Mouse (Mus musculus): ENCODE measurements around the gene Gmps.

The Gmps gene

DNA sequence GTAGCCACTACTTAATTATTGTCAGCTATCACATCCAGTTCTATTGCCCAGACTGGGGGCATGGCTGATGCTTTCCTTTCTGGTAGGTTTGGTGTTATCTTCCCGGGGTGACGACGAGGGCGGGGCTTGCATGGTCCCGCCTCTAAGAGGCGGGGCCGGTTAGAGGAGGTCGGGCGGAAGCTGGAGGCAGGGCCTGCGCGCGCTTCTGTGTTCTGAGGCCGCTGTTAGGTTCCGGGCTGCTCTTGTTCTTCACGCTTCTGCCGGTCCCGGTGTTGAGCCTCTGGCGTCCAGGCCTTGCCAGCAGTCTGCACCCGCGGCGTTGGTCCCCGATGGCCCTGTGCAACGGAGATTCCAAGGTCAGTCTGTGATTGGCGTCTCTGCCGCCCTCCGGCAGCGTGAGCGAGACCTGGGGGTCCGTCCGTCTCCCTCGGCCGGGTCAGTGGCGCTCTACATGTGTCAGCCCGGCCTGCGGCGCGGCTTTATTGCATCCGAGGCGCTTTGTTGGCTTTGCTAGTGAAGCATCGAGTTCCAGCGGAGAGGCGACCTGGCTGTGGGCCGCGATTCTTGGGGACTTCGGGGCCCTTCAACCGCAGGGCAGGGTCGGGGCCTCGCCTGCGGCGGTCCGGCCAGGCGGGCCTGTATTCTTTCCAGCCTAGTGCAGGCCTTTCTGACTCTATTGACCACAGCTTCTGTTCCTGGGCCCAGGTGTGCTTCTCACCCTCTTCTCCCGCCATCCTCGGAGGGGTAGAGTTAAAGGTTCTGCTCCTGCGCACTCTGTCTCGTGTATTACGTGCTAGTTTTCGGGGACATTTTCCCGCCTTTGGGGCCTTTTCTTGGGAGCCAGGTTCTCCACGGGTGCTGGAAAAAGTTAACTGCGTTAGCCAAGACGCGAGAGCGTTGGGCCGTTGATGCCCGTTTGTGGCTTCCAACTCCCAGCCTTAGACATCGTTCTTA, at the start of gene Gmps:
TSS of gene Gmps (plus strand) at position 152 of the 954 bp plus-strand sequence.
- DNase-seq (ENCODE audit: low read depth, low spot score): peak; percentile 96

DNA sequence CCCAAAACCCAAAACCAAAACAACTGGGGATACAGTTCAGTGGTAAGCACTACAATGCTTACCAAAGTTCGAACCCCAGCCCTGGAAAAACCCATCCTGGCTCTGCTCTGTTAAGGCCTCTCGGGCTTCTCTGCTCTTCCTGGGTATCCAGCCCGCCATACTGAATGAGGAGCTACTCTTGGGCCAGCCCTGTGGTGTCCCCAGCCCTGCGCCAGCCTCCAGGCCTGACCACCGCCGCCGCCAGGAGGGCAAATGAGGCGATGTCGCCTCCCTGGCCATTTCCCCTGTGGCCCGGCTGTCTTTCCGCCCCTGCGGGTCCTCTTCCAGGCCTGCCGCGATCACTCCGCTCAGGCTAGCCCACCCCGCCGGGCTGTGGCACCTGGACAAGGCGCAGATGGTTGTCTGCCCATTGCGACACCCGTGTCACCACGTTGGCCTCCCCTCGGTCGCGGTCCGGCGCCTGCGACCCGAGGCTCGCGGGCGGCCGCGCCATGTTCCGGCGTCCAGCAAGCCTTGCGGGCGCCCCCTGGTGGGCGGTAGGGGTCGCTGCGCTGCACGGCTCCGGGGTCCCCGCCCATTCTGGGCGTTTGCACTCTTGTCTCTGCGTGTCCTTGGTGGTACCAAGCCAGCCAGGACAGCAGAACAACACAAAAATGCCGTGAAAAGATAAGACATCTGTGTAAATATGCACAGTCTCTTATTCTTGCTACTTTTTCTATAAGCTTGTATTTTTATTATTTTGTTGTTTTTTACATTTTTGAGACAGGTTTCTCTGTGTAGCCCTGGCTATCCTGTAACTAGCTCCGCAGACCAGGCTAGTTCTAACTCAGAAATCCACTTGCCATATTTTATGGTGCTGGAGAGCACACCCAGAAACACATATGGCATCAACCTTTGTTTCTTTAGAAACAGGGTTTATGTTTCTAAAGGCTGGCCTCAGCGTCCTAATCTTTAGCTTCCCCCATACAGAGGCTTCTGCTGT, 46.7 kb upstream of the Gmps start, which contains the start of gene E130311K13Rik:
TSS of gene E130311K13Rik (minus strand) at position 595 of the 982 bp plus-strand sequence.
- DNase-seq (ENCODE audit: low read depth, low spot score): peak; percentile 92

DNA sequence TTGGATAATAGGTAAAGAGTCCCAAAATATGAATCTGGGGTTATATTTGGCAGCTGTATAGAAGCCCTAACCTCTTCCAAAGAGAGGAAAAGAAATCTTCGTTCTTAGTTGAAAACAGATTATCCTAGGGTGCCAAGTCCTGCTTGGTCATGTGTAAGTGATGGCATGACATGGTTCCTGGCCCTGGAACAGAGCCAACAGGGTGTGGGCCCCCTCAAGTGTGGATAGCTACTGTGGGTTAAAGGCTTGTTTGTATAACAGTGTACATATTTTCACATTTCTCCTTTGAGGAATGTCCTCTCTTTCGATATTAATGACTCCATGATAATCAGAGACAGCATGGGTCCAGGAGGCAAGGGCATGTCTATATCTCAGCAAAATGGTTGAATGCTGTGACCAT, 37.0 kb upstream of the Gmps start:
- DNase-seq (ENCODE audit: low read depth, low spot score): no peak

DNA sequence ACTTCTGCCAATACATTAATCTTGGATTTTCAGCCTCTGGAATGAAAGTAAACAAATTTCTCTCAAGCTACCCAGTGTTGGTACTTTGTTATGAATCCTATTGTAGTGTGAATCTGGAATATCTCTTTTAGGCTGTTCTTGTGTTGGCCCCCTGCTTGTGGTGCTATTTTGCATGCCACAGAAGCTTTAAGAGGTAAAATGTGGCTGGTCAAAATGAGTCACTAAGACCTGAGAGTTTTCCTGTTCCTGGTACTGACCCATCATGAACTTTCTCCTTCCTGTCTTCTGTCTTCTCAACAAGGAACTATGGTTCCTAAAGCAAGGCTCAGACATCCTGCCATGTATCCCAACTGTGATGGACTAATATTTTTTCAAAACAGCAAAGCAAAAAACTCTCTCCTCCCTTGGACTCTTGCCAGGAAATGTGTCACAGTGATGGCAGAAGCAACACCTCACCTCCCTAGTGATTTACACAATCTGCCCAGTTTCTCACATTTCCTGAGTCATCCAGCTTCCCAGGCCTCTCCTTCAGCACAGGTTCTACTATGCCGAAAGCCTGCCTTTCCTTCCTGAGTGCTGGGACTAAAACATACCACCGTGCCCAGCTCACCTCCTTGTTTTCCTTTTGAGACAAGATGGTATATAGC, 34.6 kb upstream of the Gmps start:
- DNase-seq (ENCODE audit: low read depth, low spot score): no peak

GRCm38 (mm10) chr3:63949837-63950236, 26.1 kb upstream of the Gmps start:
- DNase-seq (ENCODE audit: low read depth, low spot score): no peak

GRCm38 (mm10) chr3:63963421-63964099, 12.3 kb upstream of the Gmps start:
- DNase-seq (ENCODE audit: low read depth, low spot score): peak; percentile 63

GRCm38 (mm10) chr3:63964100-63964921, 11.6 kb upstream of the Gmps start, which contains the start of gene Slc33a1:
Gene Slc33a1 (minus strand): TSS chr3:63964768.
- DNase-seq (ENCODE audit: low read depth, low spot score): peak; percentile 99

- DNase-seq (ENCODE audit: low read depth, low spot score): no peak
Measured at GRCm38 (mm10) chr3:63964922-63965249, 11.0 kb upstream of the Gmps start.

- no peak for DNase-seq (ENCODE audit: low read depth, low spot score)
Measured at GRCm38 (mm10) chr3:63965929-63966328, 10.0 kb upstream of the Gmps start.

DNA sequence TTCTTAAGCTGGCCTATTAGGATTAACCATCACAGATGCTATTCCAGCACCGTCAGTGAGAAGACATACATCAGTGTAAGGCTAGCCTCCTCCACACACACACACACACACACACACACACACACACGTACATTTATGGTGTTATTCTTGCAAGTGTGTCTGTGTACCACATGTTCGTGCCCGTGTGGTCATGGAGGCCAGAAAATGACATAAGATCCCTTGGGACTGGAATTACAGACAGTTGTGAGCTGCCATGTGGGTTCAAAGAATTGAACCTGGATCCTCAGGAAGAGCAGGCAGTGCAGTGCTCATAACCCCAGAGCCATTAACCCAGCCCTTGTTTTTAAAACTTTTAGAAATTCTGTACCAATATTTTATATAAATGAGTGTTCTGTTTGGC, 2.0 kb downstream of the Gmps start:
- DNase-seq (ENCODE audit: low read depth, low spot score): no peak

DNA sequence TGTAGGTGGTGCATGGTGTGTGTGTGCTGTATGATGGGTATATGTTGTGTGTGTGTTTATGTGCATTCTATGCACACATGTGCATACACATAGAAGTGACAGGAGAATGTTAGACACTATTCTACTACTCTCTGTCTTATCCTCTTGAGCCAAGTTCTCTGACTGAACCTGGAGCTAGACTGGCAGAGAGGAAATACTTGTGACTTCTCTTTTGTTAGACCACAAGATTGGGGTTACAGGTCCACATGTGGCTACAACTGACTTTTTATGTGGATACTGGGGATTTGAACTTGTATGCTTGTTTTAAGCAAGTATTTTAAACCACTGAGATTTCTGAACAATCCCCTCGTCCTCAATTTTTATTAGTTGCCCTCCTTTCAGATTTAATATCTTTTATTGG, 10.8 kb downstream of the Gmps start:
- DNase-seq (ENCODE audit: low read depth, low spot score): no peak

DNA sequence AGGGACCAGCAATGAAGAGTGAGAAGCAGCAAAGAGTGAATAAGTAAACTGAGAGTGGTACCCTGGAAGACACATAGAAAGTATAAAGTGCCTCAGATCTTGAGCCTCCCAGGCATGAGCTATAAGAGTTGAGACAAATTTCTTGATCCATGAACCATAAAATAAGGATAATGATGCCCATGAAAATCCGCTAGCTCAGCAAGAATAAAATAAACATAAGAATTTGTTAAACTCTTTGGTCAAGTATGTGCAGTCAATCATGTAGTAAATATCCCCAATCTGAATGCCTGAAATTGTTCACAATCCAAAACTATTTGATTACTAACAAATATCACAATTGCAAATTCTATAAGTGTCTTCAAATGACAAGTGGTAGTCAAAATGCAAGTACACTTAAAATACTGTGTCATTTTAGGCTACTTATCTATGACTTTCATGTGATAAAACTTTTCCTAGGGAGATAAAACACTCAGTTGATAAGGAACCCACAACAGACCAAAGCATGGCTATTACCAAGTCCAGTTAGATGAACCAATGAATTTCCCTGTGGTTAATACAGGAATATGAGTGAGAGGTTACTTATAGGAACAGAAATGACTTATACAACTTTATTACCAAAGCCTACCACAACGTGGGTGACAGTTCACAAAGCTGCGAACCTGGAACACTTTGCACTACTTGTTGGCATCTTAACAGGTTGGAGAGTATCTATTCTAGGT, 13.0 kb downstream of the Gmps start:
- DNase-seq (ENCODE audit: low read depth, low spot score): no peak

DNA sequence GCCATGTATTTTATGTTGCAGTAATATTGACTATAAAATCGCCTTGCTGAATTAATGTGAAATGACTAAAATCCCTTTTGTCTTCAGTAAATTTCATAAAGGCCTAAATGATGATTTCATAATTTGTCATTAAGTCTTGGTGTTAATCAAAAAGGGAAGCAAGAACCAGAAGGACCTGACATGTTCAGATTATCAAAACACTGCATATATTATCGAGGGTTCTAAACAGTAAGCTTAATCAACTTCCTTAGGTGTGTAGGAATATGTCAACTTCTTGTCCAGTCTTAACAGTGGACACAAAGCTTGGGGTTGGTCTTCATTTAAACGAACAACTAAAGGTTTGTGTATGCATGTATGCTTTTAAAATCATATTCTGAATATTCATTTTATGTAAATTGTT, 45.5 kb downstream of the Gmps start:
- DNase-seq (ENCODE audit: low read depth, low spot score): no peak

- DNase-seq (ENCODE audit: low read depth, low spot score): no peak
Measured at GRCm38 (mm10) chr3:64021867-64022266, 46.0 kb downstream of the Gmps start.

- no peak for DNase-seq (ENCODE audit: low read depth, low spot score)
Measured at GRCm38 (mm10) chr3:64029846-64030245, 53.9 kb downstream of the Gmps start.

DNA sequence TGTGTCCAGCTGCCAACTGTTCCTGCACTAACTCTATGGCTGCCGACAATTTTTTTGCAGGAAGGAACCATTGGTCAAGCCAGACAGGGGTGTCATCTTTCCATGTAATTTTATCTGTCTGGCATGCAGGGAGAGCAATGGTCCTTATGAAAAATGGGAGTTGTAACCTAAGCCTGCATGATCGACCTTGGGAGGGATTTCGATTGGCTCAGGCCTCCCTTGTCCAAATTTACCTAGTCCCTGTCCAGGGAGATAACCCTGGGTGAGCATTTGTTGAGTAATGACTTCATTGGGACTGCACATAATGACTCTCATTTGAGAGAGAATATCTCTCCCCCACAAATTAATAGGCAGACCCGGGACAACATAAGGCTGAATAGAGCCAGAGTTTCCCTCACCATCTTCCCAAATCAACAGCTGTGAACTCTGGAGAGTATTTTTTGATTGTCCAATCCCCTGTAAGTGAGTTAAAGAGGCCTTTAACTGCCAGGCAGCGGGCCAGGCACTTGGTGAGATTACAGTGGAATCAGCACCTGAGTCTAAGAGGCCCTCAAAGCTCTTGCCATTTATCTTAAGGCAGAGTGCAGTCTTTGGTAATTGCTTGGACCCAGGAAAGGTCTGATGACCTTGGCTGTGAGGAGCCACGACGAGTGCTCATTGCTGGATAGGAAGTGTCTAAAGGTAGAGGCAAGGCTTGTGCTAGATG, 62.4 kb downstream of the Gmps start:
- no peak for DNase-seq (ENCODE audit: low read depth, low spot score)

DNA sequence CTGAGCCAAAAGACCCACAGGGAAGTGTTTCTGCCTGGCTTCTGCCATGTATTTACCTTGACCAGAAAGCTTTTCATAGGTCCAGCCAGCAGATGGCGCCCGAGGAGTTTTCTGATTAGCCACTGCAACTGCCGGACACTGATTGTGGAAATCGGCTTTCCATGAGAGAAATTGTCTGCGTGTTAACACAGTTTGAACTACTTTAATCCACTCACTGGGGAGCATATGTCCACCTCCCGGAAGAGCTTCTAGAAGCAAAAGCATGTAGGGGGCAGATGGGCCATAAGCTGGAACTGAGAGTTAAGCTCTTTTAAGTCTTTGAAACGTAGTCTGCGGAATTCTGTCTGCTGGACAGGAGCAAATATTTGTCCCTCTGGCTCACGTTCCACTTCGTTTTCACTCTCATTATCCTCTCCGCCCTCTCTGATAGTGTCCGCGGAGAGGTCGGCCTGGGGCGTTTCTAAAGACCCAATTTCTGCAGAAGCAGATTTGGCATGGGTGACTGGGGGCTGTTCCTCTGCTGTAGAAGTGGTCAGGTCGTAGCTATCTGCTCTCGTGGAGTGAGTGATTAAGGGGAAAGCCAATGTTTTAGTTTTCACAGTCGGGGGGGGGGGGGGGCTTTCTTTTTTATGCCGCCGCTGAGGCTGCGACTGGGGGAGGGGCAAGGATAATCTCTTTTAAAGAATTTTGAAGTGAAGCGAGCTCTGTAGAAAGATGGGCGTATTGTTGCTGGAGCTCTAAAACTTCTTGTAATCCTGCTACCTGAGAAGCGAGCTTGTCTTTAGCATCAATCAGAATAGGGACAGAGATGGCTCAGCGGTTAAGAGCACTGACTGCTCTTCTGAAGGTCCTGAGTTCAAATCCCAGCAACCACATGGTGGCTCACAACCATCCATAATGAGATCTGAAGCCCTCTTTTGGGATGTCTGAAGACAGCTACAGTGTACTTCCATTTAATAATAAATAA, 64.2 kb downstream of the Gmps start:
- DNase-seq (ENCODE audit: low read depth, low spot score): peak; percentile 75

Measured in A20 (cell line).